Mouse (Mus musculus) left cerebral cortex, adult 9 months (tissue): Measurements from ENCODE around the gene 1700113H08Rik.

Source experiments
- DNase-seq, 2 experiments: peaks; one replicate each; pipeline ENCODE4 v3.0.0; 2022; ENCODE audit warnings: low spot score in 2 of 2

The 1700113H08Rik gene

DNA sequence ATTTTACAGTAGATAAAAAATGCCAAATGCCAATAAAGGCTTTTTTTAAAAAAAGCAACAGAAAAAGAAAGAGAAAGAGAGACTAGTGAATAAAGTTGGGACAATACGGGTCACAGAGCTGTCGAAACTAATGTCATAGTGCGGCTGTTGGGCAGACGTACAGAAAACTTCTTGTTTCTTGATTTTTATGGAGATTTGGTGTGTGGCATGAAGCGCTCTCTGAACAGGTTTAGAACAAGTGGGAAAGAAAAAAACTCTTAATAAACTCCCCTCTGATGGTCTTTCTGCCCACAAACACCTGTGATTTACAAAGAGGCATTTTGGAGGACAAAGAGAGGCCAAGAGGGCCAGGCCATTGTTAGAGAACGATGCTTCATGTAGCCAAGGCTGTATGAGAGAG is 1.6 kb downstream of the 1700113H08Rik start:
- DNase-seq = no peak

DNA sequence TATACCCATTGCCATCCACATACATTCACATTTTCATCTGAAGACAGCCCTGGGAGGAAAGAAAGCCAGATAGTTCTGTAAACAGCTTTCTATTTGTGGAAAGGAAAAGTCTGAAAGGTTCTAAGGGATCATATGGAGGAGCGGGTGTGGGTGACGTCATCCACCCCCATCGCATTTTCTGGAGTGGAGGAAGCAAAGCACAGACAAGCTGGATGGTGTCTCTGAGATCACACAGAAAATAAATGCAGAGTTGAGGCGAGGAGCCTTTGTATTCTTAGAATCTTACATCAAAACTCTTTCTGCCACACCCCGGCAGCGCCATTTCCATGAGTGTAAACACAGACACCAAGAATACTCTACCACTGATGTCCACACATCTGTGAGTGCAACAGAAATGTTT is 26.4 kb downstream of the 1700113H08Rik start:
- peak; percentile 40 to 78 for DNase-seq

DNA sequence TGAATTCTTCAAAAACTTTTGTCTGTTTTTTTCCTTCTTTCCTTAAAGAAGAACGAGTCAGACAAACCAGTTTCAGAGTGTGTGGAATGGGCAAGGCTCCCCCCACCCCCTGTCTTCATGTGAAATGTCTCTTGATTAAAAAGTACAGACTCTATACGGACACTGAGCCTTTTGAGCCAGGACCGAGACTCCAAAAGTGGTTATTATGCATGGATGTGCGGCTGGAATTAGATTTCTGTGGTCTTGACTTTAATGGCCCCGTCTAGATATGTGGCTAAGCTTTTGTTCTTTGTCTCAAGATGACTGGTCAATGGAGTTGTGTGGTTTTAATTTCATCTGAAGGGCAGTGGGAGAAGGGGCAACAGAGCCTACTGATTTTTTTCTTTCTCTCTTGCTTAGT is 29.8 kb downstream of the 1700113H08Rik start:
- DNase-seq = no peak

DNA sequence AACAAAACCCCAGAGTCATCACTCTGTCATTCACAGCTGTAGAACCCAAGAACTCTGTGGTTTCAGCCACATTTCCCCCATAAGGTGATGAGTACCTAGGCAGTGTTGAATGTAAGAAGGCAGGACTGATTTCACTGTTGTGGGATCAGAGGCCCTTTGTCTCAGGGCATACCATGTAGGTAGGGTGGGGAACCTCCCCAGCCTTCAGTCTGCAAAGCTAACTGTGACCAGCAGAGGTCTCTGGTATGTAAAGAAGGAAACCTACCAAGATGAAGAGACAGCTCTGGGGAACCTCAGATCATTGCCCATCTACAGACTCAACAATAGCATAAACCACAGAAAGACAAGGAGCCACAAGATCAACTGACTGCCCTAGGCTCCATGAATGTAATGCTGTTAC is 36.4 kb downstream of the 1700113H08Rik start:
- DNase-seq = peak in 1 of 2 experiments; percentile 54

DNA sequence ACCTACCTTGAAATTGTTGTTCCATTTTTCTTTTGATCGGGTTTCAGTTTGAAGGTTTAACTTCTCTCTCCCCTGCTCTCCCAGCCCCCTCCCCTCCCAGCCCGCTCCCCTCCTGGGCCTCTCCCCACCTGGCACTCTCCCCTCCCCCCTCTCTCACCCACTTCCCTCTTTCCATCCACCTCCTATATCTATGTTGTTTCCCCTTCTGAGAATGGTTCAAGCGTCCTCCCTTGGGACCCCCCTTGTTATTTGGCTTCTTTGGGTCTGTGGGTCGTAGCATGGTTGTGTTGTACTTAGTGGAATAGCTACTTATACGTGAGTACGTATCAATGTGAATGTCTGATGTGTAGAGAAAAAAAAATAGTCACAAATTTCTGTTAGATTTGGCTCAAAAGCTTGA is 40.9 kb downstream of the 1700113H08Rik start:
- no peak for DNase-seq

DNA sequence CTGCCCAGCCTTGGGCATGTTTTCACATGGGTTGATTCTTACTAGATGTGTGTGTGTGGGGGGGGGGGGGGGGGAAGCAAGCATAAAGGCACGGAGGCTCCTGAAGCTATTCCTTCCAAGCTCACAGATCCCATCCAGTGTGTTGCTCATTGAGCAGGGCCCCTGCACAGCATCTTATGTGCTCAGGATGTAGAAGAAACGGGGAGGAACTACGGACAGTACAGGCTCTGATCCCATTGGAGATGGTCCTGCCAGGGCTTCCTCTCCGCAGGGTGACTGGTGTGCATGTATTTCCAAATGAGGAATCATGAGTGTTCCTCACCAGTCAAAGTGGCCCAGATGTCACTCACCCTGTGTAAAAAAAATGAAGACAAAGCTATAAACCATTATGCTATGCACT is 42.8 kb downstream of the 1700113H08Rik start:
- no peak for DNase-seq

DNA sequence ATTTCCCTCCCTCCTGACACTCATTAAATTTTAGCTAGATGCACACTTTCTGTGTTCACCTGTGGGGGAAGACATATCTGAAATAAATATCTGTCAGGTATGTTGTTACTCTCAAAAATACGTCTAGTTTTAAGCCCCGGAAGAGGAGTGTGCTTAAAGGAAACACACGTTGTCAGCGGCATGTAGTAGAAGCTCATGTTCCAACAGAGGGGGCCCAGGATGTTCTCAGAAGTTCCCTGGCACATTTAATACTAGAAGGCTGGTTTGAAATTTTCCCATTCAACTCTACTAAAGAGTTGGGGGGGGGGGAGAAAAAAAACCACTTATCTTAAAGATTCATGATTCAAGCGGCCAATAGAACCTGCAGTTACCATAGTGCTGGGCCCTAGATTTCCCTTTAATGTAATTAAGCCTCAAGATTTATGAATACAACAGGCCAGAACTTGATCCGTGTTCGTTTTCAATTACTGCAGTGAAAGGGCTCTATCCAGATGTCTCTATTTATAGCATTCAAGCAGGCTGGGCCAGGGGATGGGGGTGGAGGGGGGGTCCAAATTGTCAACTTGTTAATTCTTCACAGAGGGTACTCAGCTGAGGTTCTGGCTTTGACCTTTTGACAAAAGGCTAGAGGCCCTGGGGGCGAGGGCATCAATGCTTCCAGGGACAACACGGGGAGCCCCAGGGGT is 43.6 kb downstream of the 1700113H08Rik start:
- no peak for DNase-seq

DNA sequence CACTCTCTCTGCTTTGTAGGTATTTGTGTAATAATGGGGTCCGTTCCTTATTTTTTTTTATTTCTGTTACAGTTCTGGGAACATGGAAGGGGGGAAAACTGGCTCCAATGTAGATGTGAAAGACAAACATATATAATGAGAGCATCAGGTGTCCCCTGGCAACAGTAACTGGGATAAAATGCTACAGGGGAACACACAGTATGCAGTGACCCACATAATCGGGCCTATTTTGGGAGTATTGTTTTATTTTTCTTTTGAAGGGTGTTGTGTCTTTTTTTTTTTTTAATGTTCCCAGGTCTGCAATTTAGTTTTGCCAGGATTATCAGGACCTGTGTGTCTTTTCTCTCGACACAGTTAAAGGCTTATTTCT is 44.1 kb downstream of the 1700113H08Rik start:
- no peak for DNase-seq

DNA sequence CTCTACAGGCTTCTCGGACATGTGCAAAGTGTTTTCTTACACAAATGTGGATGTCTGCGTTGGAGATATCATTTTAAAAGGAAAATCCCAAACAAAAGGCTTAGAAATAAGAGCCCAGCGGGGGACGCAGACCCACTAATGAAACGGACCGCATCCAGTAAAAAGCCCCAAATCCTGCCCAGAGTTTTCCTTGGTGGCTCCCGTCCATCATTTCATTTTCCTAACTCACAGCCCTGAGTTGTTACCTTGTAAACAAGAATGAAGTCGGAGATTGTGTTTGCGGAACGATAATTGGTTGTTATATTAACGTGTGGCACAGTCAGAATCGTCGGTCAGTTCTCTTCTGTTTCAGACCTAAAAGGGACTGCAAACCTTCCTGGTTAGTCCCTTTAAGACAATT is 44.6 kb downstream of the 1700113H08Rik start:
- no peak for DNase-seq

DNA sequence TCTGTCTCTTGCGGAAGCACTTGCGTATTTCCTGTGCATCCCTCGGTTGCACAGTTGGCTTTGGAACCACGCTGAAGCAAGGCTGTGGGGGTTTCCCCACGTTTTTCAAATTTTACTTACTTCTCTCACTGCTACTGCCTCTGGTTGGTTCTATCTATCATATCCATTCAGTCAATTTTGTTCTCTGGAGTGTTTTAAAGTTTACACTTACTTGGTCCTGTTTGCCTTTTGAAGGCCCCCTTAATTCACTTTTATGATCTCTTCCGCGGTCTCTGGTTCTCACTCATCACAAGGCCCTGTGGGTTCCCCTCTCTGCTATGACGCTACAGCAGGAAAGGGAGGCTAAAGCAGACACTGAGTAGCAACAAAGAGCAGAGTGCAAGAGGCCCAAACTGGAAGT is 45.4 kb downstream of the 1700113H08Rik start:
- DNase-seq = no peak

DNA sequence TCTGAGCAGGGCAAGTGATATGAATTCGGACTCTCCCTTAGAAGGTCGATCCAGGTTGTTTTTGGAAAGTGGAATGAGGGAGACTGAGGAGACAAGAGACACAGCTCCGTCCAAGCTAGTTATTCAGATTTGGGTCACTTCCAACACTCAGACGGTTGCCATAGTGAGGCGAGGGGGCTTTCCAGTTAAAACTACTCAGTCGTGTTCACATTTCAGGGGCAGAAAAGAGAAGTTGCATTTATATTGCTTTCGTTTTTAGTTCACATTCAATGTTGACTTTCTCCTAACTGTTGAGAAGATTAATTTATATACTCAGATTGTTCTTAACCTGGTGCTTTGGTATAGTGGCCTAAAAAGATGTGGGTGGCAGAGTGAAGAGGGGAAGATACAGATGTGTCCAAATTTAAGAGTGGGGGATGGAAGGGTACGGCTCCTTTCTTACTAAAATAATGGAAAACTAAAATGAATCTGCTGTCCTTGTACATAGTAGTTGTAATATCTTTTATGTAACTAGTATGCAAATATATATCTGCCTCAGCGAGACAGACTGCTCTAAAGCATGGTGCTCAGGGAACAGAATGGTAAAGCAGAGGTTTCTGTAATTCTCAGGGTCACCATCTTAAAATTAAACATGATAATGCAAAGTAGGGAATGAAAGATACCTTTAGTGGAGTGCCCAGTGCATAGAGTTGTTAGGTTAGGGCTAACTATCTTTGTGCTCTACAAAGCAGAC is 49.9 kb downstream of the 1700113H08Rik start:
- DNase-seq = peak in 1 of 2 experiments; percentile 20

DNA sequence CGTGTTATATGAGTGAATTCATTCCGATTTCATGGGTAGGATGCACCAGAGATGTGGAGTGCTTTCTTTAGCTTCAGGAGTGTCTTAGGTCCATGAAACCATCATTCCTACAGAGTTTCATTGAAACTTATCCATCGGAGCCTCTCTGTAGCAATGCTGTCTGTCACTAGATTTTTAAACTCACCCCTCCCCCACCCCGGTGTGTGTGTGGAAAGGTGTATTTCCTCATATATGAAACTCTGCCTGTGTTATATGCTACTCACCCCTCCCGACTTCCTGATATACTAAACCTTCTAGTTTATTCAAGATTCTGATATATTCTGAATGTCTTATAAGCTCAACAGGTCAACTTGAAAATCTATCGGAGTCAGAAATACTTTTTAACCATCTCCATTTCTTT is 50.5 kb downstream of the 1700113H08Rik start:
- no peak for DNase-seq

DNA sequence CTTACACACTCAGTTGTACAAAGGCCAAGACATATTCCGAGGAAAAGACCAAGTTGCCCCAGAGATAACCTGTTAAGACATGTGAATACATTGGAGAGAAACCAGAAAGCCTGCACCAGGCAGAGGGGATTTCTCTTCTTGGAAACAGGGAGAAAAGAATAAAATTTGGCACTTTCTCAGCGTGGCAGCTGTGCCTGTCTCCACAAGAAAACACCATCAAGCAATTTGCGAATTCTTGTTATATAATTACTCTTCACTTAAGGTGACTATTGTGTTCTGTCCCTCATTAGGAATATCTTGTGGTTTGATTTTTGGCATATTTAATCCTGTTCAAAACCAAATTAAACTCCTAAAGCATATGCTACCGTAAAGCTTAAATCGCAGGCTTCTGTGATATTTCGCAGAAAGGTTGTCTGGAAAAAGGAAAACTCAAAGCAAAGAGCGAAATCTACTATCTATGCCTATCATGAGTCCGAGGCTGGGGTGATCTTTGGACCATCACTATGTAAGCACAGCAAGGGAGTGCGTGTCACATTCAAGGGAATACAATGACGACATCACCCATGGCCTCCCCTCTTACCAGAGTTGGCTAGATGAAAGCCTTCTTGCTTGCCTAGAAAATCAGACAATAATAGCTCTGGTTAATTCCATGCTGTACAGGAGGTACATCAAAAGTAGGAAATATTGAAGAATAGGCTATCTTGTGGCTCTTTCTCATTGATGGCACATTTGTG is 51.4 kb downstream of the 1700113H08Rik start:
- peak in 1 of 2 experiments; percentile 37 for DNase-seq

DNA sequence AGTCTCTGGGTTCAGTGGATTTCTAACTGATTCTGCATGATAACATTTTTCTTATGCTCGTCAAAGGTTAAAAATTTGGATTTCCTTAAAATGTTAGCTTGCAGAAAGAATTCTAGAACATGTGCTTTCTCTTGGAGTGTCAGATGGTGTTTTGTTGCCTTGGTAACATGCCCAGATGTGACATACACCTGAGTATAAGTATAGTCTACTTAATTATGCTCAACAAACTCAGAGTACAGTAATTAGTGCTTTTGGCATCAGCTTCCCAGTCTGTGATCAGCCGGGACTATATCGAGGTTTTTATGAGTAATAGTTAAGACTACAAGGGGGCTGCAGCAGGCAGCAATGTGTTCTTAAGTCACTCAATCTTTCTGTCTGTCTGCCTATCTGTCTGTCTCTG is 53.1 kb downstream of the 1700113H08Rik start:
- no peak for DNase-seq

DNA sequence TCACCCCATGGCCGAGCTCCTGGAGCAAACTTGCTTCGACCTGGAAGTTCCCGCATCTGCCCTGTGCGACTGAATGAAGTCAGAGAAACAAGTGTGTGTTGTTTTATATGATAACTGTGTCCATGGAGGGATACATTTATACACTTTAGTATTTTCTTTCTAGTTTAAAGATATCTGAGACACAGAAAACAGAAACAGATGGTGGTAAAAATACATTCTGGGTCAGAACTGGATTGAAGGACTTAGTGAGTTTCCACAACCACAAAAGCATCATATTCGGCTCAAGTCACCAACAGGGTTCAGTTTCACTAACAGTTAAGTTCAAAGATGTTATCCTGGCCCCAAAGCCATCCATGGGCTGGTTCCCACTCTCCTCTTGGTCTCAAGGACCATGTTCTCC is 67.2 kb downstream of the 1700113H08Rik start:
- DNase-seq = no peak

DNA sequence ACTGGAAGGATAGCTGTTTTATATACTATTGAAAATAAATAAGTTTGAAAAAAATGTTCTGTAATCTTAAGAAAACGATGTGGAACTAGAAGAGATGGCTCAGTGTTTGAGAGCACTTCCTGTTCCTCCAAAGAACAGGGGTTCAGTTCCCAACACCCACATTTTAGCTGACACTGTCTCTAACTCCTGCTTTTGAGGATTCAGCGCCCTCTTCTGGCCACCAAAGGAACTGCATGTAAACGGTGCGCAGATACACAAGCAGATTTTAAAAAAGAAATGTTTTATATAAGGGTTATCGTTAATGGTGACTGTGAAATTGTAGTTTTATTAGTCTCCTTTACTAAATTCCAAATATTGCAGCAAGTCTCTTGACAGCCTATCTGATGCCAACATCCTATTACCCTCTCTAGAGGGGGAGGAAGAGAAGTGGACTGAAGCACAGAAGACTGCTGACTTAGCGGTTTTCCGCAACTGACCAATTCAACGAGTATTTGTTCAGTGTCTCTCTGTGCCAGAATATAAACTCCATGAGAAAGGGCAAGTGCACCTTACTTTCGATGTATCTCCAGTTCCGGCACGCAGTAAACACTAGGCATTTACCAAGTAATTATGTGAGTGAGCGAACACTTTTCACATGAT is 68.5 kb downstream of the 1700113H08Rik start:
- DNase-seq = no peak

DNA sequence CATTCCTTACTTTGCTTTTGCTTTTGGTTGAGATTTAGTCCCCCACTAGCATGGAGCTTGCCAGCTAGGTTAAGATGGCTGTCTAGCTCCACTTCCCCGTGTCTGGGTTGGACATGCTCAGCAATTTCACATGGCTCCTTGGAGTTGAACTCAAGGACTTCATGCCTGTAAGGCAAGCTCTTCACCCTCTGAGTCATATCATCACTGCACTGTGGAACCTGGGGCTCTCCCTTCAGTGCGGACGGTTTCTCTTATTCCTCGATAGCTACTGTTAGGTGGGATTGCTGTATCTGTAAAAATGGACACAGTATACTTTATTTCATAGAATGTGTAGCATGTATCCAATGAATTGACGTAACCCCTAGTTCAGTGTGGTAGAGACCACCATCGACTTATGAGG is 93.2 kb downstream of the 1700113H08Rik start:
- DNase-seq = no peak

DNA sequence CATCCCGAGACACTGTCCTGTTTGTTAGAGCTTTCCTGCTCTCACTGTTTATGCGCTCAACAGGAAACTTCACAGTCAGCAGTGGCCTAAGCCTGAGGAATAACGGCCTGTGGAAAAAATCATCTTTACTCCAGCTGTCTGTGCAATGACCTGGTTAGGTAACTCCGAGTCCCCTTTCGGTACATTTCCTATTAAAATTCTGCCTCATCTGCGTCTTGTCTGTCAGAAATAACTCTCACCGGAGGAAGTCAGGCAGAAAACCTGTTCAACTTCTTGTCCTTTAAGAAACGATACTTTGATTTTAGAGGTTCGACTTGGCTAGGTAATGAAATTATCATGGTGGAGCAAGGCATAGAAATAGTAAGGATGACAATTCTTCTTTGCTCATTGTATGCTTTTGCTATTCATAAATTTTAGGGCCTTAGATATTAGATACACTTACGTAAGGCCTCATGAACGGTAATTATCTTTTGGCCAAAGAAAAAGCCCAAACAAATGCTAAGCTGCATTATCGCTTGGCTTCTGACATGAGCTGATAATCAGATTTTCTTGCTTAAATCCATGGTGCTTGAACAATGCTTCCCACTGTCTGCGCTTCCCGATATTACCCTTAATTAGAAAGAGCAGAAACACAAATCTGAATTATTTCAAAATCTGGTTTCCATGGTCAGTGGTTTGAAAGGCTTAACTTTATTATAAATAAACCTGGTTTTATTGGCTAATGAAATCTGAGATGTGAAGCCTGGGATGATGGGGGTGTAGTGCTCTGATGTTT is 96.1 kb downstream of the 1700113H08Rik start:
- no peak for DNase-seq

DNA sequence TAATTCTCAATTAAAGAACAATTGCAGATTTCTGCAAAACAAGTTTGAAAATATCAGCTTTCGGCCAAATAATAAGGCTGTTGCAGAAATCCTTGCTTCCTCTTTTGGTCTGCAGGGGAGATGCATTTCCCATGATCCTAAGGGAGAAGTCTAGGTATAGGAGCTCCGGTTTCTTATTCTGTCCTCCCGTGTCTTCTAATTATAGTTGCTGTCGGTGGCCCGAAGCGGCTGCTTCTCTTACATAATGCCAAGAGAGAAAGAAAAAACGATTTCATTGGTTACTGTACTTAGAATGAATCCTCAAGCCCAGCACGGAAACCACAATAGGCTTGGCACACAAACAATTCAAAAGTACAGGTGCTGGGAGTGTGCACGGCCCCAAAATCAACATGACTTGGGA is 101.9 kb downstream of the 1700113H08Rik start:
- DNase-seq = peak; percentile 8 to 27

DNA sequence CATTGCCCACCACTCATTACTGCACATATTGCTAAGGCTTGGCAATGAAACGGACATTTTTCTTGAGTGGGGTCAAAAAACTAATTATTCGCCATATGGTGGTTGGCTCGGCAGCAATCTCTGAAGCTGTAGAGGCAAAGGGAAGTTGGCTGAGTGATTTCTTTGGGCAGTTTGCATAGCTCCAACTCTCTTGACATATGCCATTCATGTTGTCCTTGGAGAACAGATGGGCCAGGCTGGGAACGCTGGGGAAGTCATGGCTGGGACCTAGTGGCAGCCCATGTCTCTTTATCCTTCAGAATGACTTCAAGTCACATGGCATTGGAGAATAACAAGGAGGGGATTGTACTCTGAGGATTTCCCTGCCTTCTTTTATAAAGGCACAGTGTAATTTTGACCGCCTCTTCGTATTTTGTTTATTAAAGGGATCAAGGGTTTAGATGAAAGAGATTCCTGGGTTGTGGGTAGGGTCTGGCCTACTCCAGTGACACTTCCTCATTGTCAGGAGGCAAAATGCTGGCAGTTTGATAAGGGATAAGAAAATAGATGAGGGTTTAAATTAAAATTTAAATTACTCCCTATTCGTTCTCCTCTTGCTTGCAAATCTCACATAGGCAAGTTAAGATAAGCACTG is 138.4 kb downstream of the 1700113H08Rik start:
- DNase-seq = no peak

DNA sequence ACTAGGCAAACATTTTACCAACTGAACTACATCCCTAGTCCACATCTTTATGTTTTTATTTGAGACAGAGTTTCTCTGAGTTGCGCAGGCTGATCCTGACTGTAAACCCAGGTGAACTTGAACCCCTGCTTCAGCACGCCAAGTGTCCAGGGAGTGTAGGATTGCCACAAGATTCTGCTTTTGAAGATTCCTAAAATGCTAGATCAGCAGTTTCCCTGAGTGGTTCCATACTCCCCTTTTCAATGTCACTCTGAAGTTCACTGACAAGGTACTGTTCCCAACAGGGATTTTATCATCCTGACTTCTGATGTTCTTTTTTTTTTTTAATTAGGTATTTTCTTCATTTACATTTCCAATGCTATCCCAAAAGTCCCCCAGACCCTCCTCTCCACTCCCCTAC is 140.9 kb downstream of the 1700113H08Rik start:
- DNase-seq = no peak
